18 mouse cellular contexts compared by ENCODE assay signal in genomic region chr4:55815832-55816231, GRCm38 (mm10).
DNase-seq lines count a peak whose midpoint lies in the region; ATAC-seq and TF ChIP-seq lines count a peak whose summit lies in the region.
"Had no signal": no experiment of that assay in that cellular context is flagged by ENCODE, and none has a peak within 500 bp of the region (broad histone marks: within the 10 kb centered on the region; RNA-seq: fewer than 3 reads in every experiment).

No protein-coding gene starts in this region.

- no peak overlapping the region for H3K9ac ChIP-seq in lung, embryonic 14.5 days
- H3K9ac ChIP-seq: embryonic facial prominence, embryonic 12.5 days; heart, embryonic 13.5 days; hindbrain, embryonic 12.5 days; lung, embryonic 15.5 days; stomach, embryonic 15.5 days had no signal

- H3K4me2 ChIP-seq in lung, embryonic 14.5 days, result no peak overlapping the region
- H3K4me2 ChIP-seq: embryonic facial prominence, embryonic 12.5 days; heart, embryonic 13.5 days; hindbrain, embryonic 12.5 days; lung, embryonic 15.5 days; stomach, embryonic 15.5 days had no signal

- no peaks in the 10 kb centered on the region for H3K36me3 ChIP-seq in lung, embryonic 14.5 days (ENCODE audit: insufficient read depth)
- H3K36me3 ChIP-seq: embryonic facial prominence, embryonic 12.5 days; forebrain, embryonic 10.5 days; heart, embryonic 13.5 days; hindbrain, embryonic 12.5 days; lung, embryonic 15.5 days; stomach, embryonic 15.5 days had no signal

- no peaks in the 10 kb centered on the region for H3K27me3 ChIP-seq in lung, embryonic 14.5 days (ENCODE audit: insufficient read depth, low read length)
- H3K27me3 ChIP-seq: embryonic facial prominence, embryonic 12.5 days; heart, embryonic 13.5 days; hindbrain, embryonic 12.5 days; lung, embryonic 15.5 days; stomach, embryonic 15.5 days had no signal

- no peak for ATAC-seq in lung, embryonic 14.5 days (ENCODE audit: insufficient read depth)
- no peak for ATAC-seq in CD4-positive, CD25-positive, alpha-beta regulatory T cell, adult 4 months

- TF ChIP-seq CTCF in bone marrow, adult 2 months (IDR thresholded peaks at IDR 0.05; ENCODE audit: control insufficient read depth, insufficient read depth, low read length), result no peak
- TF ChIP-seq CTCF in lung, embryonic 14.5 days (IDR thresholded peaks at IDR 0.05; ENCODE audit: low read depth), result no peak

- H3K9me3 ChIP-seq in lung, embryonic 14.5 days (ENCODE audit: low read depth, low read length), result no peaks in the 10 kb centered on the region
- H3K9me3 ChIP-seq: embryonic facial prominence, embryonic 12.5 days; forebrain, embryonic 10.5 days; heart, embryonic 13.5 days; hindbrain, embryonic 12.5 days; lung, embryonic 15.5 days; stomach, embryonic 15.5 days had no signal

- DNase-seq in layer of hippocampus, adult 9-11 months, result peak; percentile 48
- no peak for DNase-seq in layer of hippocampus, postnatal 36 days
- DNase-seq in lung, embryonic 14.5 days, result peak; percentile 24
- peak; percentile 45 to 54 for DNase-seq in monocyte, adult 2 months (ENCODE audit: low read depth in 1 of 2, low spot score in 2 of 2)
- DNase-seq in Muller cell, postnatal 12 days (ENCODE audit: inconsistent ontology term), result no peak
- DNase-seq: cerebellum, postnatal 14 days; kidney, adult 11 months; kidney, postnatal 4 days; right cerebral cortex, postnatal 4 days; thymus, postnatal 25 days had no signal

- peaks cover 1% of the 10 kb centered on the region; the same call in 1 of the 2 replicates for H3K4me1 ChIP-seq in bone marrow, adult 2 months (ENCODE audit: control insufficient read depth, insufficient read depth, low read length)
- H3K4me1 ChIP-seq in lung, embryonic 14.5 days (ENCODE audit: insufficient read depth), result no peaks in the 10 kb centered on the region
- H3K4me1 ChIP-seq: embryonic facial prominence, embryonic 12.5 days; forebrain, embryonic 10.5 days; heart, embryonic 13.5 days; hindbrain, embryonic 12.5 days; lung, embryonic 15.5 days; stomach, embryonic 15.5 days had no signal

- WGBS in bone marrow, adult 2 months, result 4% methylated on average over 3 of the region's 3 CpGs
- 88% methylated on average over 3 of the region's 3 CpGs for WGBS in lung, embryonic 14.5 days

- peak overlapping the region; percentile 39; the same call in 1 of the 2 replicates for H3K27ac ChIP-seq in bone marrow, adult 2 months (ENCODE audit: control insufficient read depth, insufficient read depth, low read depth, low read length, poor library complexity)
- no peak overlapping the region for H3K27ac ChIP-seq in lung, embryonic 14.5 days (ENCODE audit: low read depth)
- H3K27ac ChIP-seq: embryonic facial prominence, embryonic 12.5 days; forebrain, embryonic 10.5 days; heart, embryonic 13.5 days; hindbrain, embryonic 12.5 days; lung, embryonic 15.5 days; stomach, embryonic 15.5 days had no signal

- no peak overlapping the region for H3K4me3 ChIP-seq in bone marrow, adult 2 months (replicated peaks; ENCODE audit: control insufficient read depth, low read depth, low read length)
- H3K4me3 ChIP-seq in lung, embryonic 14.5 days (ENCODE audit: low read depth, low read length), result no peak overlapping the region
- H3K4me3 ChIP-seq: embryonic facial prominence, embryonic 12.5 days; forebrain, embryonic 10.5 days; heart, embryonic 13.5 days; hindbrain, embryonic 12.5 days; lung, embryonic 15.5 days; stomach, embryonic 15.5 days had no signal

- no peak for TF ChIP-seq POLR2A in bone marrow, adult 2 months (IDR thresholded peaks at IDR 0.05; ENCODE audit: borderline replicate concordance, control insufficient read depth, low read depth, low read length)

Comparison
In these comparisons a context has a peak if more than half of its experiments do, and no peak if none do; other contexts are left out.
1. DNase-seq: peak in layer of hippocampus, adult 9-11 months (single experiment), lung, embryonic 14.5 days (single experiment) and monocyte, adult 2 months (2 of 2); none in layer of hippocampus, postnatal 36 days (0 of 2) and Muller cell, postnatal 12 days (single experiment).